Mouse (Mus musculus) right cerebral cortex, adult 18-20 months (tissue): Measurements from ENCODE around the gene Sh3bp5.
"Not testable (repeated sequence)": the region's sequence is repeated elsewhere in the genome, so short reads cannot be mapped to it uniquely, and the experiment has no call there.

Experiments
- DNase-seq: peaks from one replicate; pipeline ENCODE4 v3.0.0; 2022; ENCODE audit warnings: mixed read lengths

The Sh3bp5 gene

GRCm38 (mm10) chr14:31435930-31436693 is at the start of gene Sh3bp5:
Gene Sh3bp5 (minus strand): TSS chr14:31436078.
- peak; percentile 94 for DNase-seq

- DNase-seq, result no peak
Observed at GRCm38 (mm10) chr14:31482417-31482816, 46.5 kb upstream of the Sh3bp5 start.

- no peak for DNase-seq
Observed at GRCm38 (mm10) chr14:31473297-31473696, 37.4 kb upstream of the Sh3bp5 start.

- peak; percentile 54 for DNase-seq
Observed at GRCm38 (mm10) chr14:31472451-31473061, 36.7 kb upstream of the Sh3bp5 start.

GRCm38 (mm10) chr14:31469711-31470110 is 33.8 kb upstream of the Sh3bp5 start:
- DNase-seq, result no peak

- DNase-seq, result no peak
Observed at GRCm38 (mm10) chr14:31464176-31464575, 28.3 kb upstream of the Sh3bp5 start.

GRCm38 (mm10) chr14:31462886-31463285 is 27.0 kb upstream of the Sh3bp5 start:
- DNase-seq, result no peak

GRCm38 (mm10) chr14:31462226-31462625 is 26.3 kb upstream of the Sh3bp5 start:
- DNase-seq, result not testable (repeated sequence)

- DNase-seq, result no peak
Observed at GRCm38 (mm10) chr14:31458006-31458405, 22.1 kb upstream of the Sh3bp5 start.

- DNase-seq, result no peak
Observed at GRCm38 (mm10) chr14:31456064-31456721, 20.3 kb upstream of the Sh3bp5 start.

- no peak for DNase-seq
Observed at GRCm38 (mm10) chr14:31454849-31455566, 19.1 kb upstream of the Sh3bp5 start.

- DNase-seq, result not testable (repeated sequence)
Observed at GRCm38 (mm10) chr14:31453946-31454345, 18.1 kb upstream of the Sh3bp5 start.

GRCm38 (mm10) chr14:31448994-31449393 is 13.1 kb upstream of the Sh3bp5 start:
- no peak for DNase-seq

- no peak for DNase-seq
Observed at GRCm38 (mm10) chr14:31443616-31444015, 7.7 kb upstream of the Sh3bp5 start.

GRCm38 (mm10) chr14:31440725-31441124 is 4.8 kb upstream of the Sh3bp5 start:
- no peak for DNase-seq

GRCm38 (mm10) chr14:31440230-31440629 is 4.4 kb upstream of the Sh3bp5 start:
- no peak for DNase-seq

GRCm38 (mm10) chr14:31439279-31439678 is 3.4 kb upstream of the Sh3bp5 start:
- no peak for DNase-seq

- peak; percentile 45 for DNase-seq
Observed at GRCm38 (mm10) chr14:31437826-31438529, 2.1 kb upstream of the Sh3bp5 start.

GRCm38 (mm10) chr14:31435018-31435915 is 611 bp downstream of the Sh3bp5 start:
- DNase-seq, result no peak

GRCm38 (mm10) chr14:31434426-31434825 is 1.5 kb downstream of the Sh3bp5 start:
- no peak for DNase-seq

GRCm38 (mm10) chr14:31433851-31434360 is 2.0 kb downstream of the Sh3bp5 start:
- no peak for DNase-seq
